Mouse (Mus musculus): ENCODE measurements at regions not wholly inside any gene's neighbourhood (a gene's known extent, or its start where the extent isn't known, plus 50 kb on each side); places are given as distances from the start of the nearest gene placed in this dataset.

DNA sequence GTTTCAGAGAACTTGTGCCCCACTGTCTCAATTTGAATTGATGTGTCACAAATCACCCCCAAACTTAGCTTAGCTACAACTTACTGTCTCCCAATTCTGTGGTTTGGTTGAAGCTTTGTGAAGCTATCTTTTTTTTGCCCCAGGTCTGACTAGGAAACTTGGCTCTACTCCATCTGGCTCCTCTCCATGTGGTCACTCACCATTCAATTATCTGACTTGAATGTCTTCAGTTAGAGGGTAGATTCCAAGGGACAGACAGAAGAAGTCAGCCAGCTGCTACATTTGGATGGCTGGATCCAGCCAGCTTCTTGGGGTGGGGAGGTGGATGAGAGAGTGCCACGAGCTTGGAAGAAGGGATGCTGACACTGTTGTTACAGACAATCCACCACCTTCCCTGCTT, 163.0 kb downstream of the Osr1 start:
- TF ChIP-seq CTCF (conservative IDR thresholded peaks at IDR 0.05; ENCODE audit: insufficient read depth, insufficient read length, low read depth, low read length) = no peak
- no peak for TF ChIP-seq POLR2A (IDR thresholded peaks at IDR 0.05; ENCODE audit: low read depth, low read length)
